Mouse (Mus musculus) brain, embryonic 18.5 days (tissue): ENCODE measurements around the gene Helq.

Experiments used
- DNase-seq: peaks from one replicate; pipeline ENCODE4 v3.0.0-alpha.2; 2012; ENCODE audit warnings: low read depth, low spot score

Helq gene

GRCm38 (mm10) chr5:100798165-100798860 is at the start of gene Helq, which contains the start of gene Mrps18c:
Helq (minus strand) TSS chr5:100798598.
Mrps18c (plus strand) TSS chr5:100798627.
- DNase-seq = peak; percentile 91

GRCm38 (mm10) chr5:100847143-100847542 is 48.7 kb upstream of the Helq start:
- DNase-seq = no peak

DNA sequence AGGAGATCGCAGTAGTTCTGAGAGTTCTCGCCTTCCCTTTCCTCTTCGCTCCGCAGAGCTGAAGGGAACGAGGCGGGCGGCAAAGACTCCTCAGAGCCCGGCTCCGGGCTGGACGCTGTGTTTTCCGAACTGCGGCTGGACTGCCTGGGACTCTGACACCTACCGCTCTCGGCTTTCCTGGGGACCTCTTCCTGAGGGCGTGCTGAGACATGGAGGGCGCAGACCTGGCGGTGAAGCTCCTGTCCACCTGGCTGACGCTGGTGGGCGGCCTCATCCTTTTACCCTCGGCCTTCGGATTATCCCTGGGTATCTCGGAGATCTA is 48.2 kb upstream of the Helq start:
- no peak for DNase-seq

- no peak for DNase-seq
Measured at GRCm38 (mm10) chr5:100845848-100846598, 47.6 kb upstream of the Helq start.

GRCm38 (mm10) chr5:100845485-100845847 is 47.1 kb upstream of the Helq start, which contains the start of gene Gpat3:
Gpat3 (plus strand) TSS chr5:100845713.
- DNase-seq = no peak

GRCm38 (mm10) chr5:100844485-100844884 is 46.1 kb upstream of the Helq start:
- no peak for DNase-seq

DNA sequence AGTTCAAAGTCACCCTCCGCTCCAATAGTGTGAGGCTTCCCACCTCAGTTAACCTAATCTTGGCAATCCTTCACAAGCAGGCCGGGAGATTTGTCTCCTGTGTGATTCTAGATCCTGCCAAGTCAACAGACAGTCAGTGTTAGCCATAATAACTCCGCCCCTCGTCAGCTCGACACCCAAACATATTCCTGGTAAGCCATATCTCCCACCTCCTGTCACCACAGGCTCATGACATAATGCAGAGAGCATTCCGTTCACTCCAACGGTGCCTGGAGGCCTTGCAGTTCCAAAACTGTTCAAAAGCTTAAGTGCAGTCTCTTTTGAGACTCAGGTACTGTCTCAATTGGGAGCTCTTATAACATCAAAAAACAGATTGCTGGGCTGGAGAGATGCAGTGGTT is 39.5 kb upstream of the Helq start:
- DNase-seq = no peak

DNA sequence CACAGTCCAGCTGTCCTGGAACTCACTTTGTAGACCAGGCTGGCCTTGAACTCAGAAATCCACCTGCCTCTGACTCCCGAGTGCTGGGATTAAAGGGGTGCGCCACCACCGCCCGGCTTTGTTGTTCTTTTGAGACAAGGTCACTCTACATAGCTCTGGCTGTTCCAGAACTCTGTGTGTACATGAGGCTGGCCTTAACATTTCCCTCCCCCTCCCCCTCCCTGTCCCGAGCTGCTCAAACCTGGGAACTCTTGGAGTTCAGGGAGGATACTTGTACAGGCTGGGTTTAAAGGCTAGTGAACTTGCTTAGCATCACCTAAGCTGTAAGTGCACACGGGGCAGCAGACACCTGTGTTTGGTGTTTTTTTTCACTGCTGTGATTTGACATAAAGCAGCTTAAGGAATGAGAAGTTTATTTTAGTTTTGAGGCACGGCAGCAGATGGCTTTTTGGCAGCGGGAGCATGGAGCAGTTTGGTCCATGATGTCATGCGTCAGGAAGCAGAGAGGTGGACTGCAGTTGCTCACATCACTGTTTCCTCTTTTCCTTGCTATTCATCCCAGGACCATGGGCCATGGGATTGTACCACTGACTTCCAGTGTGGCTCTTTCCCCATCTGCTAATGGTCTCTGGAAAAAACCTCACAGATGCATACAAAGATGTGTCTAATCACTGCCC is 37.6 kb upstream of the Helq start:
- DNase-seq = no peak

DNA sequence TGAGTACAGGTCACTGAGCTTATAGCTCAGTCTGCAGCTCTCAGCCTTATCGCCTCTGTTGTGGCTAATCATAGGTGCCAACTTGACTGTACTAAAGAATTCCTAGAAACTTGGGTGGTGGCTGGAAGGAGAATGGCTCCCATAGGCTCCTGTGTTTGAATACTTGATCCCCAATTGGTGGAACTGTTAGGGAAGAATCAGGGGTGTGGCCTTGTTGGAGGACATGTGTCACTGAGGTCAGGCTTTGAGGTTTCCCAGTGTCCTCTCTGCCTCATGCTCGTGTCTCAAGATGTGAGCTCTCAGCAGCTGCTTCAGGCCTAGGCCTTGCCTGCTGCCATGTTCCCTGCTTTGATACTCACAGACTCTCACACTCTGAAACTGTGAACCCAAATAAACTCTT is 35.4 kb upstream of the Helq start:
- no peak for DNase-seq

GRCm38 (mm10) chr5:100832680-100833079 is 34.3 kb upstream of the Helq start:
- DNase-seq = no peak

DNA sequence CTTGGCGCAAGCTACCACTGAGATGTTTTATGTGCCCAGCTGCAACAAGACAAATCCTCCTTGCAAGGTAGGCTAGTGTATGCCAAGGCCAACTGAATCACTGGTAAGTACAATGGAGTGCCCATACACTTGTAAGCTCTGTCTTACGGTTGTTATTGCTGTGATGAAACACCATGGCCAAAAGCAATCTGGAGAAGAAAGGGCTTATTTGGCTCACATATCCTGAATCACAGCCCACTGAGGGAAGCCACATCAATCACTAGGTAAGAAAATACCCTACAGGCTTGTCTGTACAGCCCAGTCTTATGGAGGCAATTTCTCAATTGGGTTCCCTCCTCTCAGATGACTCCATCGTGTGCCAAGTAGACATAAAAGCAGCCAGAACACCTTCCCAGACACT is 30.3 kb upstream of the Helq start:
- DNase-seq = no peak

DNA sequence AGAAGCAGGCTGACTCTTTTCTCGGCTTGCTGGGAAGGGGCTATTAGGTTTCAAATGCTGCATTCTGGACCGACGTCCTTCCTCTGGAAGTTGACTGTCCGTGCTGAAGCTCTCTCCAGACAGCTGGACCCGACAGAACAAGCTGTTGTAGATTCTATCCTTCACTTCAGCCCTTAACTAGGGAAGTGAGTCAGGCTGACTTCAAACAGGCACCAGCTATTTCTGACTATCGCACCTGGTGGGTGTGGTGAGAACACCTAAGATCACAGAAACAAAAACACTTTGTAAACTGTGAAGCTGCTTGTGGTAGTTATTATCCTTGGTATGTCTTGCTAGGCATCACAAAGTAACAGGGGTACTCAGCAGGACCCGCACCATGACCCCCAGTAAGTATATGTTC is 28.1 kb upstream of the Helq start:
- DNase-seq = no peak

DNA sequence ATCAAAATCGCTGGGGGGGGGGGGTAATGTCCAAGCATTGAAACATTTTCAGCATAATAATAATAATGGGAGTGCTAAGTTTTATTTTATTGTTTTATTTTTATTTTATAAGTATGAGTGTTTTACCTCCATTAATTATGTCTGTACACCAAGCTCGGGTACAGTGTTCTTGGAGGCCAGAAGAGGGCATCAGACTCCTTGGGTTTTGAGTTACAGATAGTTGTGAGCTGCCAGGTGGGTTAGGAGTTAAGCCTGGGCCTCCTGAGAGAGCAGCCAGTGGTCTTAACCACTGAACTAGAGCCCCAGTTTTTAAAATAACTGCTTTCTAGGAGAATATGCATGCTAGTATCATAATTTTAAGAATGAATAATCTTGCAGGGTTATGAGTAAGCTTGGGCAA is 27.6 kb upstream of the Helq start:
- no peak for DNase-seq

GRCm38 (mm10) chr5:100822826-100823225 is 24.4 kb upstream of the Helq start:
- DNase-seq = no peak

DNA sequence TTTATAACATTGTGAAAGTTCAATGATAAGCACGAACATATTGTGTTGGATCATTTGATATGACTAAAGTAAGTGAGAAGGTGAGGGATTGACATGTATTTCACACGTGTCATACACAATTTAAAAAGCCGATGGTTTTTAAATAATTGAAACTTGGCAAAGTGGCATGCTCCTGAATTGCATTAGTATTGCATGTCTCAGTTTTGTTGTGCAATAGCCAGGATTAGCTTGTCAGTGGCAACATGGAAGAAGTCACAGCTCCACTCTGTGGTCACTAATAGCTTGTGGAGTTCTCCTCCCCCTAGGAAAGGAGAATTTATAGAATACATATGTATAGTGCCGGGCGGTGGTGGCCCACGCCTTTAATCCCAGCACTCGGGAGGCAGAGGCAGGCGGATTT is 23.0 kb upstream of the Helq start:
- DNase-seq = no peak

DNA sequence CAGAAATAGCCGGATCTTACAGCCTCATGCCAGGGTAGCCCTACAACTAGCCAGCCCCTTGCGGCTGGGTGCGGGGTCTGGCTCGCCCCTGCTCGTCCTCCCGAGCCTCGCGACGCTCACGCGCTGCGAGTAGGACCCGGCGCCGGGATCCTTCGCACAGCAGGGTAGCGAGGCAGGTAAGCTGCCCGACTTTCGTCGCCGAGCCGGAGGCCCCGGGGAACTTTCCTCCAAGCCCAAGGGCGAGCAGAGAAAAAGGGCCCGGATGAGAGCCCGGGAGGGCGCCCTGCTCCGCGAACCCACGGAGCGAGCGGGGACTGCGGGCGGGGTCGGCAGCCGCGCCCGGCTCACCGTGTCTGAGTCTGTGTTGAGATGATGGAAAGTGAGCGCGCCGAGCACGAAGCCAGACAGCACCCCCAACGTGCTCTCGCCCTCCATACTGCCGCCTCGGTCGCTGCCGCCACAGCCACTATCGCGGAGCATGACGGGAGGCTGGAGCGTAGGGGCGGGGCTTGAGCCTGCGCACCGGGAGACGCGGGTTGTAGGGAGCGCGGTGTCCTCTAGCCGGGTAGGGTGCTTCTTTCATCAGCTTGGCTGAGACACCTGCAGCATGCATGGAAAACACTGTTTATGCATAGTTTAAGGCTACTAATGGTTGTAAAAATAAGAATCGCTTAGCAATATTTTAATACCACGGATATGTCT is 22.2 kb upstream of the Helq start, which contains the start of gene Abraxas1:
TSS of gene Abraxas1 (minus strand) at position 483 of the 702 bp plus-strand sequence.
- DNase-seq = peak; percentile 52

DNA sequence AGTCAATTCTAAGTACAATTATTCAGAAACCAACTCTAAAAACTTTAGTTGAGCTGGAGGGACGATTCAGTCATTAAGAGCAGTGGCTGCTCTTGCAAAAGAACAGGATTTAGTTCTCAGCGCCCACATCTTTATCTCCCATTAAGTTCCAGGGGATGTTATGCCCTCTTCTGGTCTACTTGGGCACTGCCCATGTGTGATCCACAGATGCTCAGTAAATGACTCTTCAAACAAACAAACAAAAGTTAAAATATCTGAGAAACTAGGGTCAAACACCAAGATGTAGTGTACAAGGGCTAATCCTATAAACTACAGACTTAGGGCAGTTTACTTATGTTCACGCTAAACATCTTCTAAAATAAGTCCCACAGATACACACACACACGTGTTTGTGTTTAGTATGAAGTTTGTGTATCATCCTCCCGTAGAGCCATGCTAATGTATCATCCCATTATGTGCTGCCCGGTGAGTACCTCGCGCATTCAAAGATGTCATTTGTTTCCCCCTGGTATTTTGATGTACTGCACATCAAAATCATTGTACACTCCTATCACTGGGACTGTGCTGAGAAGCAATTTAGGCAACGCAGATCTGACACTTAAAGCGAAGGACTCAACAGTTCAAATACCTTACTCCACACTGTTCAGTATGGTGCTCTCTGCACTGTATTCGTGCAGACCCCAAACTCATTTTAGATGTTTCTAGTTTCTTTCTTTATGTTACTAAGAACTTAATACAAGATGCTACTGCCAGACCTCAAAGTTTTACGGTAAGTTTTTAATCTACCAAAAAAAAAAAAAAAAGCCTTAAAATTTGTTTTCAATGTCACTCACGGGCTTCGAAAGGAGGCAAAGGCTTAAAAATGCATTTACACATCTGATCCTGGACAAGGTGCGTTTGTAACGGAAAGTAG is 21.4 kb upstream of the Helq start:
- no peak for DNase-seq

- DNase-seq = no peak
Measured at GRCm38 (mm10) chr5:100818341-100818740, 19.9 kb upstream of the Helq start.

DNA sequence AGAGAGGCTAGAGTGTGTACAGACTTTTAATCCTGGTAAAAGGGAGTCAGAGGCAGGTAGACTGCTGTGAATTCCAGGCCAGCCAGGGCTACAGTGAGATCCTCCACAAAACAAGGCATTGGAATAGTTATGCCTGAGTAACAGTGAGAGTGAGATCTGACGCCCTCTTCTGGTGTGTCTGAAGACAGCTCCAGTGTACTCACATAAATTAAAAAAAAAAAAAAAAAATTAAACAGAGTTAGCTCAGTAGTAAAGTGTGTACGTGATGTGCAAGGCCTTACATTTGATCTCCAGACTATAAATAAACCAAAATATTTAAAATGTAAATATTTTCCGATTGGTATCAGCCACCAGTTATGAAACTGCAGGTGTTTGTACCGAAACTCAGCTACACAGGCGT is 4.3 kb downstream of the Helq start:
- no peak for DNase-seq

DNA sequence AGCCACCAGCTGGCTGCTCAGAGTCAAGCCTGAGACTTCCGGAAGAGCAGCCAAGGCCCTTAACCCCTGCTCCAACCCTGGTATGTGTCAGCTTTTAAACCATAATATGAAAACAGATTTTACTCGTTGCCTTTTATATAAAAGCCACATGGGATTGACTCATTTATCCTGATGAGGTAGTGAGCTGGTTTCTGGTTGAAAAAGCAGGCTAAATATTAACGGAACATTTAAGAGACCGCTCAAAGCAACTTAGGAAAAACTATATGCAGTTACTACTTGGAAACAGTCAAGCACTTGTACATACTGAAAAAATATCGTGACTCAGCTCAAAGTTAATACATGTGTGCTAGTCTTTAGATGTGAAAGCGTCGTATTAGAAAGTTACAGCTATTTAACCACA is 6.1 kb downstream of the Helq start:
- DNase-seq = no peak

GRCm38 (mm10) chr5:100787527-100787926 is 10.9 kb downstream of the Helq start:
- no peak for DNase-seq
